8 mouse cellular contexts compared by ENCODE assay signal in genomic region chr10:66920761-66921684, GRCm38 (mm10).
DNase-seq lines count a peak whose midpoint lies in the region; ATAC-seq and TF ChIP-seq lines count a peak whose summit lies in the region.

No protein-coding gene starts in this region.

- peak overlapping the region; percentile 96 for H3K27ac ChIP-seq in embryonic facial prominence, embryonic 13.5 days
- peak overlapping the region; percentile 72 for H3K27ac ChIP-seq in heart, adult 2 months
- peak overlapping the region; percentile 97 for H3K27ac ChIP-seq in kidney, adult 2 months (ENCODE audit: insufficient read depth, low read depth, low read length)
- H3K27ac ChIP-seq in limb, embryonic 12.5 days = peak overlapping the region; percentile 93
- peak overlapping the region; percentile 92 for H3K27ac ChIP-seq in midbrain, embryonic 14.5 days (replicated peaks; ENCODE audit: low read depth, low read length)
- peak overlapping the region; percentile 95 for H3K27ac ChIP-seq in stomach, embryonic 14.5 days (ENCODE audit: low read length)

- ATAC-seq in embryonic facial prominence, embryonic 13.5 days (ENCODE audit: insufficient number of reproducible peaks, insufficient read depth, low FRiP score, low TSS enrichment, low read depth) = peak; percentile 83
- ATAC-seq in limb, embryonic 12.5 days (ENCODE audit: insufficient number of reproducible peaks, insufficient read depth, low FRiP score, low TSS enrichment, low read depth) = peak; percentile 81
- peak; percentile 79 for ATAC-seq in midbrain, embryonic 14.5 days (ENCODE audit: low FRiP score, low TSS enrichment)
- peak; percentile 77 for ATAC-seq in stomach, embryonic 14.5 days (ENCODE audit: insufficient number of reproducible peaks, insufficient read depth, low FRiP score, low read depth)

- no peaks in the 10 kb centered on the region for H3K27me3 ChIP-seq in embryonic facial prominence, embryonic 13.5 days
- H3K27me3 ChIP-seq in heart, adult 2 months (ENCODE audit: control insufficient read depth, insufficient read depth, low read length) = no peaks in the 10 kb centered on the region
- H3K27me3 ChIP-seq in kidney, adult 2 months (replicated peaks; ENCODE audit: control insufficient read depth, insufficient read depth, low read length) = no peaks in the 10 kb centered on the region
- H3K27me3 ChIP-seq in limb, embryonic 12.5 days = no peaks in the 10 kb centered on the region
- H3K27me3 ChIP-seq in midbrain, embryonic 14.5 days (ENCODE audit: control insufficient read depth, insufficient read depth, low read length) = no peaks in the 10 kb centered on the region
- no peaks in the 10 kb centered on the region for H3K27me3 ChIP-seq in stomach, embryonic 14.5 days (ENCODE audit: control insufficient read depth, insufficient read depth, low read length)

- H3K79me2 ChIP-seq in heart, adult 2 months (replicated peaks; ENCODE audit: control insufficient read depth, insufficient read depth, low read length) = no peaks in the 10 kb centered on the region

- TF ChIP-seq EP300 in heart, adult 2 months (IDR thresholded peaks at IDR 0.05; ENCODE audit: insufficient read depth, low read depth, low read length) = peak; percentile 93

- peak overlapping the region; percentile 12; the same call in 1 of the 2 replicates for H3K9ac ChIP-seq in embryonic facial prominence, embryonic 13.5 days
- H3K9ac ChIP-seq in heart, adult 2 months (ENCODE audit: low read depth, low read length) = peak overlapping the region; percentile 59
- H3K9ac ChIP-seq in limb, embryonic 12.5 days (replicated peaks) = no peak overlapping the region
- H3K9ac ChIP-seq in midbrain, embryonic 14.5 days (replicated peaks; ENCODE audit: low read length) = peak overlapping the region; percentile 29; the same call in 1 of the 2 replicates
- H3K9ac ChIP-seq in stomach, embryonic 14.5 days (replicated peaks; ENCODE audit: low read depth, low read length) = no peak overlapping the region

- TF ChIP-seq CTCF in heart, adult 2 months (IDR thresholded peaks at IDR 0.05) = no peak
- TF ChIP-seq CTCF in kidney, adult 2 months (conservative IDR thresholded peaks at IDR 0.05; ENCODE audit: insufficient read depth, insufficient read length, low read depth, low read length) = no peak

- no peaks in the 10 kb centered on the region for H3K9me3 ChIP-seq in embryonic facial prominence, embryonic 13.5 days
- 0 out of 2 replicates have a peak, but pooled peaks cover 2% of the 10 kb centered on the region for H3K9me3 ChIP-seq in limb, embryonic 12.5 days
- H3K9me3 ChIP-seq in midbrain, embryonic 14.5 days (ENCODE audit: control insufficient read depth, low read length) = no peaks in the 10 kb centered on the region
- H3K9me3 ChIP-seq in stomach, embryonic 14.5 days (ENCODE audit: control insufficient read depth, low read depth, low read length) = no peaks in the 10 kb centered on the region

- TF ChIP-seq POLR2A in heart, adult 2 months (IDR thresholded peaks at IDR 0.05; ENCODE audit: insufficient read depth, low read depth, low read length) = peak; percentile 33; the same call in 1 of the 2 replicates
- TF ChIP-seq POLR2A in kidney, adult 2 months (IDR thresholded peaks at IDR 0.05; ENCODE audit: low read depth, low read length) = no peak

- intact Hi-C loops in heart, adult 2 months (cut with DNase I) = loop anchor here (1.0 to 5.0 kb wide), 3 partner anchors 10 to 81 kb away; no protein-coding TSS in a partner anchor

- peak; percentile 29 to 40 for DNase-seq in spleen, adult 18-20 months
- no peak for DNase-seq in spleen, adult 12 weeks (ENCODE audit: low spot score)
- peak; percentile 93 to 95 for DNase-seq in heart, adult 2 months
- DNase-seq in kidney, adult 2 months = peak; percentile 100
- peak; percentile 90 for DNase-seq in midbrain, embryonic 14.5 days

- peak overlapping the region; percentile 53 for H3K4me2 ChIP-seq in embryonic facial prominence, embryonic 13.5 days
- H3K4me2 ChIP-seq in limb, embryonic 12.5 days = peak overlapping the region; percentile 53
- H3K4me2 ChIP-seq in midbrain, embryonic 14.5 days (ENCODE audit: low read length) = peak overlapping the region; percentile 50
- peak overlapping the region; percentile 46 for H3K4me2 ChIP-seq in stomach, embryonic 14.5 days (replicated peaks; ENCODE audit: low read depth, low read length)

- peak overlapping the region; percentile 15 for H3K4me3 ChIP-seq in embryonic facial prominence, embryonic 13.5 days
- peak overlapping the region; percentile 49 for H3K4me3 ChIP-seq in heart, adult 2 months
- H3K4me3 ChIP-seq in kidney, adult 2 months (ENCODE audit: insufficient read depth, low read depth, low read length) = no peak overlapping the region
- H3K4me3 ChIP-seq in limb, embryonic 12.5 days (replicated peaks) = peak overlapping the region; percentile 24
- no peak overlapping the region for H3K4me3 ChIP-seq in midbrain, embryonic 14.5 days (replicated peaks; ENCODE audit: low read depth, low read length)
- peak overlapping the region; percentile 17; the same call in 1 of the 2 replicates for H3K4me3 ChIP-seq in stomach, embryonic 14.5 days (ENCODE audit: low read depth, low read length)

- H3K4me1 ChIP-seq in embryonic facial prominence, embryonic 13.5 days = peaks cover 42% of the 10 kb centered on the region
- peaks cover 18% of the 10 kb centered on the region for H3K4me1 ChIP-seq in heart, adult 2 months (ENCODE audit: control insufficient read depth, insufficient read depth, low read length)
- H3K4me1 ChIP-seq in kidney, adult 2 months (ENCODE audit: control insufficient read depth, insufficient read depth, low read length) = peaks cover 20% of the 10 kb centered on the region
- H3K4me1 ChIP-seq in limb, embryonic 12.5 days (replicated peaks) = peaks cover 38% of the 10 kb centered on the region
- H3K4me1 ChIP-seq in midbrain, embryonic 14.5 days (ENCODE audit: control insufficient read depth, insufficient read depth, low read length) = peaks cover 26% of the 10 kb centered on the region
- peaks cover 23% of the 10 kb centered on the region for H3K4me1 ChIP-seq in stomach, embryonic 14.5 days (ENCODE audit: control insufficient read depth, insufficient read depth, low read length)

- no peaks in the 10 kb centered on the region for H3K36me3 ChIP-seq in embryonic facial prominence, embryonic 13.5 days
- H3K36me3 ChIP-seq in heart, adult 2 months (ENCODE audit: control insufficient read depth, insufficient read depth, low read length) = no peaks in the 10 kb centered on the region; the same call in 1 of the 2 replicates
- H3K36me3 ChIP-seq in kidney, adult 2 months (ENCODE audit: control insufficient read depth, insufficient read depth, low read length) = no peaks in the 10 kb centered on the region
- H3K36me3 ChIP-seq in limb, embryonic 12.5 days = no peaks in the 10 kb centered on the region
- no peaks in the 10 kb centered on the region for H3K36me3 ChIP-seq in midbrain, embryonic 14.5 days (ENCODE audit: control insufficient read depth, insufficient read depth, low read length)
- no peaks in the 10 kb centered on the region for H3K36me3 ChIP-seq in stomach, embryonic 14.5 days (ENCODE audit: control insufficient read depth, insufficient read depth, low read length)

- WGBS in embryonic facial prominence, embryonic 13.5 days = 5% methylated on average over 27 of the region's 27 CpGs
- WGBS in heart, adult 2 months = 4% methylated on average over 27 of the region's 27 CpGs
- WGBS in kidney, adult 2 months = 3% methylated on average over 27 of the region's 27 CpGs
- 6% methylated on average over 27 of the region's 27 CpGs for WGBS in limb, embryonic 12.5 days
- WGBS in midbrain, embryonic 14.5 days = 8% methylated on average over 27 of the region's 27 CpGs
- WGBS in stomach, embryonic 14.5 days = 5% methylated on average over 27 of the region's 27 CpGs

Comparison
In these comparisons a context has a peak if more than half of its experiments do, and no peak if none do; other contexts are left out.
1. H3K4me3 ChIP-seq: peak in embryonic facial prominence, embryonic 13.5 days (single experiment), heart, adult 2 months (single experiment), limb, embryonic 12.5 days (single experiment) and stomach, embryonic 14.5 days (single experiment); none in kidney, adult 2 months (single experiment) and midbrain, embryonic 14.5 days (single experiment).
2. H3K9ac ChIP-seq: peak in embryonic facial prominence, embryonic 13.5 days (single experiment), heart, adult 2 months (single experiment) and midbrain, embryonic 14.5 days (single experiment); none in limb, embryonic 12.5 days (single experiment) and stomach, embryonic 14.5 days (single experiment).
3. Peak in every context shown above with its lines, with median percentiles within 50 percentile points of each other: ATAC-seq, H3K27ac ChIP-seq and H3K4me2 ChIP-seq.